Comparison of ENCODE assay signal across 12 mouse cellular contexts in genomic region chr13:55898257-55898950, GRCm38 (mm10).
DNase-seq lines count a peak whose midpoint lies in the region; ATAC-seq lines count a peak whose summit lies in the region.
"Had no signal": no experiment of that assay in that cellular context is flagged by ENCODE, and none has a peak within 500 bp of the region (broad histone marks: within the 10 kb centered on the region; RNA-seq: fewer than 3 reads in every experiment).

No protein-coding gene starts in this region.

- no peaks in the 10 kb centered on the region for H3K36me3 ChIP-seq in midbrain, embryonic 11.5 days (ENCODE audit: control insufficient read depth, insufficient read depth, low read length)
- H3K36me3 ChIP-seq in midbrain, embryonic 15.5 days (replicated peaks): no peaks in the 10 kb centered on the region
- no peaks in the 10 kb centered on the region for H3K36me3 ChIP-seq in embryonic facial prominence, embryonic 12.5 days
- H3K36me3 ChIP-seq in forebrain, embryonic 15.5 days: no peaks in the 10 kb centered on the region
- no peaks in the 10 kb centered on the region for H3K36me3 ChIP-seq in stomach, embryonic 15.5 days
- H3K36me3 ChIP-seq: intestine, embryonic 15.5 days; liver, embryonic 13.5 days had no signal

- no peaks in the 10 kb centered on the region for H3K27me3 ChIP-seq in midbrain, embryonic 11.5 days (ENCODE audit: control insufficient read depth, insufficient read depth, low read length)
- H3K27me3 ChIP-seq in midbrain, embryonic 15.5 days (replicated peaks): no peaks in the 10 kb centered on the region
- H3K27me3 ChIP-seq in embryonic facial prominence, embryonic 12.5 days: peaks cover 4% of the 10 kb centered on the region
- no peaks in the 10 kb centered on the region for H3K27me3 ChIP-seq in forebrain, embryonic 15.5 days
- H3K27me3 ChIP-seq in stomach, embryonic 15.5 days (replicated peaks): no peaks in the 10 kb centered on the region
- H3K27me3 ChIP-seq: intestine, embryonic 15.5 days; liver, embryonic 13.5 days had no signal

- no peak overlapping the region for H3K27ac ChIP-seq in midbrain, embryonic 11.5 days (ENCODE audit: low read depth, low read length)
- H3K27ac ChIP-seq in midbrain, embryonic 15.5 days: no peak overlapping the region
- peak overlapping the region; percentile 50; the same call in 1 of the 2 replicates for H3K27ac ChIP-seq in embryonic facial prominence, embryonic 12.5 days
- peak overlapping the region; percentile 35; the same call in 1 of the 2 replicates for H3K27ac ChIP-seq in forebrain, embryonic 15.5 days (replicated peaks)
- H3K27ac ChIP-seq in stomach, embryonic 15.5 days: peak overlapping the region; percentile 75
- H3K27ac ChIP-seq: intestine, embryonic 15.5 days; liver, embryonic 13.5 days had no signal

- peak; percentile 80 for DNase-seq in midbrain, embryonic 11.5 days (ENCODE audit: low spot score, missing footprints)
- DNase-seq in spleen, adult 18-20 months: no peak
- DNase-seq in gastrocnemius, adult 18-20 months (ENCODE audit: low spot score): no peak
- DNase-seq: adrenal gland, postnatal 25 days; gastrocnemius, postnatal 36 days; kidney, postnatal 36 days; liver, embryonic 13.5 days had no signal

- H3K9me3 ChIP-seq in midbrain, embryonic 11.5 days (ENCODE audit: control insufficient read depth, low read length): no peaks in the 10 kb centered on the region
- no peaks in the 10 kb centered on the region for H3K9me3 ChIP-seq in midbrain, embryonic 15.5 days
- no peaks in the 10 kb centered on the region for H3K9me3 ChIP-seq in embryonic facial prominence, embryonic 12.5 days
- no peaks in the 10 kb centered on the region for H3K9me3 ChIP-seq in forebrain, embryonic 15.5 days
- no peaks in the 10 kb centered on the region for H3K9me3 ChIP-seq in stomach, embryonic 15.5 days
- H3K9me3 ChIP-seq: intestine, embryonic 15.5 days; liver, embryonic 13.5 days had no signal

- H3K4me1 ChIP-seq in midbrain, embryonic 11.5 days (ENCODE audit: control insufficient read depth, insufficient read depth, low read length): peaks cover 3% of the 10 kb centered on the region; the same call in 1 of the 2 replicates
- peaks cover 20% of the 10 kb centered on the region for H3K4me1 ChIP-seq in midbrain, embryonic 15.5 days
- H3K4me1 ChIP-seq in embryonic facial prominence, embryonic 12.5 days: peaks cover 30% of the 10 kb centered on the region
- peaks cover 27% of the 10 kb centered on the region for H3K4me1 ChIP-seq in forebrain, embryonic 15.5 days
- peaks cover 27% of the 10 kb centered on the region; the same call in 1 of the 2 replicates for H3K4me1 ChIP-seq in stomach, embryonic 15.5 days
- H3K4me1 ChIP-seq: liver, embryonic 13.5 days had no signal

- no peak overlapping the region for H3K4me2 ChIP-seq in midbrain, embryonic 11.5 days
- H3K4me2 ChIP-seq in midbrain, embryonic 15.5 days: no peak overlapping the region
- no peak overlapping the region for H3K4me2 ChIP-seq in embryonic facial prominence, embryonic 12.5 days (replicated peaks)
- no peak overlapping the region for H3K4me2 ChIP-seq in forebrain, embryonic 15.5 days (replicated peaks)
- no peak overlapping the region for H3K4me2 ChIP-seq in stomach, embryonic 15.5 days
- H3K4me2 ChIP-seq: intestine, embryonic 15.5 days; liver, embryonic 13.5 days had no signal

- 58% methylated on average over 17 of the region's 17 CpGs for whole genome bisulfite sequencing in midbrain, embryonic 11.5 days
- WGBS in midbrain, embryonic 15.5 days: 40% methylated on average over 17 of the region's 17 CpGs
- WGBS in embryonic facial prominence, embryonic 12.5 days: 70% methylated on average over 17 of the region's 17 CpGs
- 23% methylated on average over 17 of the region's 17 CpGs for WGBS in forebrain, embryonic 15.5 days
- 77% methylated on average over 17 of the region's 17 CpGs for WGBS in stomach, embryonic 15.5 days

- ATAC-seq in midbrain, embryonic 11.5 days (ENCODE audit: low FRiP score): no peak
- ATAC-seq in midbrain, embryonic 15.5 days (replicated peaks): no peak
- ATAC-seq in embryonic facial prominence, embryonic 12.5 days (ENCODE audit: insufficient number of reproducible peaks, insufficient read depth, low FRiP score, low TSS enrichment): no peak
- peak; percentile 49; the same call in 1 of the 2 replicates for ATAC-seq in forebrain, embryonic 15.5 days (replicated peaks)
- no peak for ATAC-seq in stomach, embryonic 15.5 days (ENCODE audit: insufficient read depth, low FRiP score, low read depth)
- ATAC-seq: intestine, embryonic 15.5 days had no signal

- H3K9ac ChIP-seq in midbrain, embryonic 11.5 days (ENCODE audit: low read length): 0 out of 2 replicates have a peak overlapping the region, but pooled peaks have one; percentile 10
- no peak overlapping the region for H3K9ac ChIP-seq in midbrain, embryonic 15.5 days
- no peak overlapping the region for H3K9ac ChIP-seq in embryonic facial prominence, embryonic 12.5 days
- H3K9ac ChIP-seq in forebrain, embryonic 15.5 days (replicated peaks): no peak overlapping the region
- no peak overlapping the region for H3K9ac ChIP-seq in stomach, embryonic 15.5 days
- H3K9ac ChIP-seq: intestine, embryonic 15.5 days; liver, embryonic 13.5 days had no signal

- H3K4me3 ChIP-seq in midbrain, embryonic 11.5 days (ENCODE audit: low read depth, low read length): no peak overlapping the region
- no peak overlapping the region for H3K4me3 ChIP-seq in midbrain, embryonic 15.5 days
- no peak overlapping the region for H3K4me3 ChIP-seq in embryonic facial prominence, embryonic 12.5 days
- H3K4me3 ChIP-seq in forebrain, embryonic 15.5 days: no peak overlapping the region
- no peak overlapping the region for H3K4me3 ChIP-seq in stomach, embryonic 15.5 days (replicated peaks)
- H3K4me3 ChIP-seq: intestine, embryonic 15.5 days; liver, embryonic 13.5 days had no signal

Comparison
In these comparisons a context has a peak if more than half of its experiments do, and no peak if none do; other contexts are left out.
1. H3K27ac ChIP-seq: peak in embryonic facial prominence, embryonic 12.5 days (single experiment), forebrain, embryonic 15.5 days (single experiment) and stomach, embryonic 15.5 days (single experiment); none in midbrain, embryonic 11.5 days (single experiment) and midbrain, embryonic 15.5 days (single experiment).